Mouse (Mus musculus) granulocyte monocyte progenitor cell, adult 5-6 weeks (primary cell): ENCODE measurements around the gene Dnaja3. TPM values are rescaled to one million over a fixed set of nuclear protein-coding genes. Genes with fewer than 3 reads are reported as not detected.
"Not testable (repeated sequence)": the region's sequence is repeated elsewhere in the genome, so short reads cannot be mapped to it uniquely, and the experiment has no call there.

Source experiments
- ATAC-seq: replicated peaks from 2 replicates; pipeline ENCODE4 v1.8.0; 2016; ENCODE audit warnings: mild to moderate bottlenecking, moderate TSS enrichment, inconsistent platforms; ENCODE audit not compliant: poor library complexity, severe bottlenecking
- total RNA-seq, 2 experiments: library from RNA; stranded (forward) in 1 of 2; stranded (reverse) in 1 of 2; fragments of 200-712, 200-1000 nt in 1 of 2; fragments of >200 nt in 1 of 2; fragmentation: Nextera tagmentation in 1 of 2; gene quantifications; 2 replicates each; pipeline ENCODE4 v1.2.3; 2014 to 2017

Dnaja3 gene
- total RNA-seq, 2 experiments from 2014 or later, result 45.8 to 66.4 TPM

DNA sequence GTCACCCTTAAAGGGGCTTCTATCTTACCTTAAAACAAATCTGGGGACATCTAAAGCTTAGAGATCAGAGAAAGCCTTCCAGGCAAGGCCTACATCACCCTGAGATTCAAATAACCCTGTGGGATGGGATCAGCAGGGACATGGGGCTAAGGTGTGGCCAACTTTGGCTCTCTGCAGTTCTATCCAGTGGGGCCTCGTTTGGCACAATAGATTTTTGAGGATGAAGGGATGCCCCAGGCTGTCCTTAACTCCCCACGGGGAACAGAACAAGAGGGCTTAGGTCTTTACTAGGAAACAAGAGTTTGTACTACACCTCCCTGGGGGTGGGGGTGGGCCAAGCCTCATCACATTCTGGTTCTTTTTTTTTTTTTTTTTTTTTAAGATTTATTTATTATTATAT, 19.5 kb downstream of the Dnaja3 start:
- ATAC-seq, result no peak

DNA sequence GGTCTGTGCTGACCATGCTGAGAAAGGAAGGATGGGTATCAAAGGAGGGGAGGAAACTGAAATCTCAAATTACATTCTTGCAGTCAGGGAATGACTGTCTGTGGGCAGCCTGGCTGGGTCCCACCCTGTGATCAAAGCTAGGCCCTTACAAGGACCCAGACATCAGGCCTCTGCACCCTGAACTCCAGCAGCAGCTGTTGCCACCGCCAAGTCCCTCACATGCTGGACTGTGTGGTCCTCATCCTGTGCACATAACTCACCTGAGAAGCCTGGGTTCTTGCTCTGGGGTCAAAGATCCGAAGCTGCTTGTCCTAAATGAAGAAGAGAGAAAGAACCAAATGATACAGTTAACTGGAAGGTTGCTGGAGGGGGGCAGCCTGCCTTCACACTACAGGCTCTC, 21.8 kb downstream of the Dnaja3 start:
- ATAC-seq, result no peak

- no peak for ATAC-seq
These were observed 24.0 kb downstream of the Dnaja3 start for GRCm38 (mm10) chr16:4663806-4664205.

DNA sequence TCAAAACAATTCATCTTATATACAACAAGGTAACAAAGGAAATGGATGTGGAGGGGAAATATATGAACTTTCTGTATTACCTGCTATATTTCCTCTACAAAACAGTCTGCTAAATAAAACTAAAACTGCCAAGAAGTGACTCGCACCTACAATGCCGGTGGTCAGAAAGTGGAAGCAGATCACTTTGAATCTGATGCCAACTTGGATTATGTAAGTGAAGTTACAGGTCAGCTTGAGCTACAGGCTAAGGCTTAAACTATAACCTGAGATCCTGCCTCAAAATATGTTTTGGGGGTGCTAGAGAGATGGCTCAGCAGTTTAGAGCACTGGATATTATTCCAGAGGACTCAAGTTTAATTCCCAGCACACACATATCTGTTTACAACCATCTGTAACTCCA, 25.9 kb downstream of the Dnaja3 start:
- ATAC-seq, result no peak

GRCm38 (mm10) chr16:4667190-4667808, 27.5 kb downstream of the Dnaja3 start:
- peak; percentile 86 for ATAC-seq

GRCm38 (mm10) chr16:4670317-4670716, 30.5 kb downstream of the Dnaja3 start:
- ATAC-seq, result no peak

DNA sequence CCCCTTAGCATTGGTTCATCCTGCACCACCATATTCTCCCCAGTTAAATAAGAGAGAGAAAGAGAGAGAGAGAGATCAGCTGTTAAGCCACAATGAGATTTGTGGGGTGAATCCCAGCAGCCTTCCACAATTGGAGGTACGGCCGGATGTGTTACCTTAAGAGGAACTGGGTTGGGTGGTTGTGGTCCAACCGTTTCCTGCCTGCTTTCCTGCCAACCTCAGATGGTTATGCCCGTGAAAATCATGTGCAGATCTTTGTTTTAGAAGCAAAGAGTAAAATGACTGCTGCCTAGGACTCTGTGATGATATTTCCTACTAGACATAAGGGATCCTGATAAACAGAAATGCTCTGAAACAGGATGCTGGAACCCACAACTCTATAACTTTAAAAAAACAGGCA, 34.3 kb downstream of the Dnaja3 start:
- ATAC-seq, result peak; percentile 85

- ATAC-seq, result no peak
These were observed 37.0 kb downstream of the Dnaja3 start for GRCm38 (mm10) chr16:4676836-4677235.

DNA sequence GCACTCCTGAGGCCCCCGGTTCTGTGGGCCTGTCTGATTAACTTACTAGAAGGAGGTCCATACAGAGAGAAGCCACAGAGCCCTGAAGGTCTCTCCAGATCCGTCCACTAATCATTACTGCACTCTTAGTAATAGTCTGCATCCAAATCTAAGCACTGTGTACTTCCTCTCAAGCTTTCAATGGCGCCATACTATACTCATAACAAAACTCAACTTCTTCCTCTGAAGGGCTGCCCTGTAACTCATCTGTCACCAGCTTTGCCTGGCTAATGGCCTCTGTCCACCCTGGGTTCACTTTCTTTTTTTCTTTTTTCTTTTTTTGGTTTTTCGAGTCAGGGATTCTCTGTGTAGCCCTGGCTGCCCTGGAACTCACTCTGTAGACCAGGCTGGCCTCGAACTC, 38.3 kb downstream of the Dnaja3 start:
- peak; percentile 10; the same call in 1 of the 2 replicates for ATAC-seq

DNA sequence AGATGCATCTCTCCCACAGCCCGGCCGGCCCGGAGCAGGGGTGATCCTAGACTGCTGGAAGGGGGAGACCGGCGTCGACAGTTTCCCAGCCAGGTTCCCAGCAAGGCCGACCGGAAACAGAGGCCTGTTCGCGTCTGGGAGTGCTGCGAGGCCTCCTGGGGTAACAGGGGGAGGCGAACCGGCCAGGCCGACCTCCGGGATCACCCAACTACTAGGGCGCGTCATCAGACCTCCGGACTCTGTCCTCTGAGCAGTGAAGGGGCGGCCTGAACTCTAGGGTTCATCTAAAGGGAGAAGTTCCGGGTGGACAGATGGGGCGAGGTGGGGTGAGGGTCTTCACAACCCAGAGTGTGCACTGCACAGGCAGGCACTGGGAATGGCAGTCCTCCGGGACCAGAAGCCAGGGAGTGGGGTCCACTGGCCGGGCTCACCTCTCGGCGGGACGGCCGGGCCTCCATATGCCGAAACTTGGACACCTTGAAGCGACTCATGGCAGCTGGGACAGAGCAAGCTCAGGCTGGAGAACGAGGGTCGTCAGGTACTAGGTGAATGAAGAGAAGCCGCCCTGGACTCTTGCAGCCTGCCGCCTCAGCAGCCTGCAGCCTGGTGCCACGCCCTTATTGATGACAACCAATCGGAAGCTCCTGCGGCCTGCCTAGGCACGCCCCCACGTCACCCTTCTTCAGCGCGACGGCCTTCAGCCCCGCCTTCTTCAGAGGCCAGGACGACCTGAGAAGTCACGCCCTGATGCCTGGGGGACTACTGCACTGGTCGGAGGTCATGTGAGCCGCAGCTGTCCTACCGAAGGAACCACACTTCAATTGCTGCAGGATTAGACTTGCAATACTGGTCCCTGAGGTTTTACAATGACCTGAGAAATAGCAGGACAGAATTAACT, 39.6 kb downstream of the Dnaja3 start, which contains the start of gene Coro7:
Gene Coro7, minus strand, starts transcription at position 657 of the 898 bp plus-strand sequence.
- ATAC-seq, result peak; percentile 74

DNA sequence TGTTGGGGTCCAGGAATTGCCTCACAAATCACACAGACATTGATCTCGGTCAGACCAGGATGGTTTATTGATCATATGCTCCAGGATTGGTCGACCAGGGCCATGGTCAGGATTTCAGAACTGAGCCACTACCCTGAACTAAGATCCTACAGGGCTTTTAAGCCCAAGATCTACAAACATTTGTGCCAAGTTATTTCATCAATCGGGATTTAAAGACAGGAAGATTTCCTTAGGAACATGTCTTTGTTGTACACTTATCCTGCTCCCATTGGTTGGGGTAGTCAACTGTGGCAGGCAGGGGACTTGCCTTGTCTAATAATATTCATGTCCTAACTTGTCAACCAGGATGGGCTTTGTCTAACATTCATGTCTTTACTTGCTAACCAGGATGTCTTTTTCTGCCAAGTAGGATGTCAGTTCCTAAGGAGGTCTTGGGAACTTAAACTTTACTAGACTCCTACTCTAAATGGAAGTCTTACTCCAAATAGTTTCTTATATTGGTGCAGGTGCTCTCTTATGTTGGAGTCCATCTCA, 41.2 kb downstream of the Dnaja3 start:
- not testable (repeated sequence) for ATAC-seq

DNA sequence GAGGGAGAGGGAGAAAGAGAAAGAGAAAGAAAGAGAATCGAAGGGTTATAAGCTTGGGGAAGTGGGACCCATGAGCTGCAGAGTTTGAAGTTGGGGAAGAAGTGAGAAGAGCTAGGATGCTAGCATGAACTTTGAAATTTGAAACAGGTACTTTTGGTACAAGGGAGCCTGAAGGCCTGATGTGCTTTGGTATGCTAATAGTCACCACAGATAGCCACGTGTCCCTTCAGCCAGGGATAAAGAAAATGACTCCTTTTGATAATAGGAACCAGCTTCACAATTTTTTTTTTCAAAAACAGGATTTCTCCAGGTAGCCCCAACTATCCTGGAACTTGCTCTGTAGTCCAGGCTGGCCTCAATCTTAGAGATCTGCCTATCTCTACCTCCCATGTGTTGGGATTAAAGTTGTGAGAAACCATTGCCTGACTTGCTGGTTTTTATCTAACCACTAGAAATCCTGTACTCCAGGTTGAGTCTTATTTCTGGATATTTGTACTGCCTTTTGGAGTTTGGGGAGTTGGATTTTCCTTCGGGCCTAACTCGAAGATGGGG, 42.9 kb downstream of the Dnaja3 start:
- no peak for ATAC-seq

- no peak for ATAC-seq
These were observed 43.4 kb downstream of the Dnaja3 start for GRCm38 (mm10) chr16:4683193-4683580.

GRCm38 (mm10) chr16:4683581-4684456, 44.0 kb downstream of the Dnaja3 start:
- ATAC-seq, result peak; percentile 70

- ATAC-seq, result peak; percentile 10; the same call in 1 of the 2 replicates
These were observed 44.6 kb downstream of the Dnaja3 start for GRCm38 (mm10) chr16:4684457-4684791.

DNA sequence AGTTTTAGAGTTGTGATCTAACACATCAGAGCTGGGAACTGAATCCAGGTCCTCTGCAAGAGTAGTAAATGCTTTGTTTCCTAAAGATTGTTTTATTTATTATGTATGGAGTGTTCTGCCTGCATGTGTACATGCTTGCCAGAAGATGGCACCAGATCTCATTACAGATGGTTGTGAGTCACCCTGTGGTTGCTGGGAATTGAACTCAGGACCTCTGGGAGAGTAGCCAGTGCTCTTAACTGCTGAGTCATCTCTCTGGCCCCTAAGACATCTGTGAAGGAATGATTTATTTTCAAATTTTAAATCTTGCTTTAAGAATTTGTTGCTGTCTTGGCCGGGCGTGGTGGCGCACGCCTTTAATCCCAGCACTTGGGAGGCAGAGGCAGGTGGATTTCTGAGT, 49.6 kb downstream of the Dnaja3 start:
- ATAC-seq, result not testable (repeated sequence)

DNA sequence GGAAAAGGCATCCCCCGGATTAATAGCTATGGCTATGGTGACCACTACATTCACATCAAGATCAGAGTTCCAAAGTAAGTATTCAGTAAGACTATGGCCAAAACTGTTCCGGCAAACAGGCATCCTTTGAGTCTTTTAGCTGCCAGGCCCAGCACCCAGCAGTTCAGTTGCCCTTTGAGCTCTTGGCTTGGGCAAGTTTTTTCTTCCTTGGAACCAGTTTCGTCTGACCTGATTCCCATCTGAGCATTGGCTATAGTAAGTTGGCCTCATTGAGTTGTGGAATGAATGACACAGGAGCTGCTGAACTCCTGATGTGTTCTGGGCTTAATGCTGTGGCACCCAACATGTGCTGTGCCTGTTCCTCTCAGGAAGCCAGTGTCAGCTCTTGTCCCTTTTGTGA, 61.4 kb downstream of the Dnaja3 start:
- no peak for ATAC-seq

DNA sequence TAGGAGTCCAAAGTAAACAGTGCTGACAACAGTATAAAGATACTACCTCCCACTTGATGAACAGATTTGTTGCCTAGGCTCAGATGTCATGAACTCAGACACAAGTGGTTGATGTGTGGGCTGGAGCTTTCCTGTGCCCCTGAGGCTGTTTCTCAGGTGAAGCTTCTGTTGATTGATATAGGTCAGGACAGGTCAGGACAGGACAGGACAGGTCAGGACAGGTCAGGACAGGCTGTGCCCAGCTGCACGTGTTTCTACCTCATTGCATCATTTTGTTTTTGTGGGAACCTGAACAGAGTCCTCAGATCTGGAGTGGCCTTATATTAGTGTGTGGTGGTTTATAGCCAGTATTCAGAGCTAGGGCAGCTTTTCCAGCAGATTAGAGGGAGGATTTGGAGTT, 62.9 kb downstream of the Dnaja3 start:
- no peak for ATAC-seq

DNA sequence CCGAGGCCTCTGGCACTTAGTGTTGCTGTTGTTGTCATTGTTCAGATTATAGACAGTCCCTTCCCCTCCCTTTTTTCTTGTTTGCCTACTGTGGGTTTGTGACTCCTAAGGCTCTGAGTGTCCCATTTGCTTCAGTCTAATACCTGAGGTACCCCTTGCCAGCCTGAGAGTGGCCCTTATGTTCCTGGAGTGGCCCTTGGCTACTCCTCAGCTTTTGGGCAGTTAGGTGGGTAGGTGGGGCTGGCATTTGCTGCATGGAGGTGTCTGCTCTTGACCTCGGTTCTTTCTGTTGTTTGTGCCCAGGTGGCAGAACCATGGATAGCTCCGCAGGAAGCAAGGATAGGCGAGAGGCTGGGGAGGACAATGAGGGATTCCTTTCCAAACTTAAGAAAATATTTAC, 65.8 kb downstream of the Dnaja3 start:
- no peak for ATAC-seq

DNA sequence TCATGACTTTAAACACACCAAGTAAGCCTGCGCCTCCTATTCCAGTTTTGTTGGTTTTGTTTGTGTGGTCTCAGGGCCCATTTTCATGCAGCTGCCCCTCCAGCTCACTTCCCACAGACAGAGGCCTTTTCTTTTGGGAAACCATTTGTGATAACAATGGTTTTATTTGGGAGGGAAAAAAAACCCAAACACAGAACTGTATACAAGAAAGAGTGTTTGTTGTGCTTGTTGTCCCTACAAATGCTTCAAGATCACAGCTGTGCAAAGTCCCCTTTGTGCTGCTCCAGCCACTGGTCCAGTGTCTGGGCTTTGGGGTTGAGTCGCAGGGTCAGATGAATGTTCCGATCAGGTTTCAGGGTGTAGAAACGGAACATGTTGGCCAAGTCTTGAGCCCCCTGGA, 71.4 kb downstream of the Dnaja3 start:
- ATAC-seq, result no peak
